Mouse (Mus musculus): Measurements from ENCODE around the gene Rsf1.

GRCm38 (mm10) chr7:97621346-97621745 lies 41.7 kb downstream of the Rsf1 start:
- TF ChIP-seq POLR2A (IDR thresholded peaks at IDR 0.05; ENCODE audit: borderline replicate concordance, extremely low read depth, insufficient read depth, insufficient read length, poor library complexity, severe bottlenecking) = no peak
- no peak for TF ChIP-seq CTCF (IDR thresholded peaks at IDR 0.05; ENCODE audit: borderline replicate concordance, extremely low read depth, insufficient read depth, insufficient read length)
